8 mouse cellular contexts compared by ENCODE assay signal in the genomic region with DNA sequence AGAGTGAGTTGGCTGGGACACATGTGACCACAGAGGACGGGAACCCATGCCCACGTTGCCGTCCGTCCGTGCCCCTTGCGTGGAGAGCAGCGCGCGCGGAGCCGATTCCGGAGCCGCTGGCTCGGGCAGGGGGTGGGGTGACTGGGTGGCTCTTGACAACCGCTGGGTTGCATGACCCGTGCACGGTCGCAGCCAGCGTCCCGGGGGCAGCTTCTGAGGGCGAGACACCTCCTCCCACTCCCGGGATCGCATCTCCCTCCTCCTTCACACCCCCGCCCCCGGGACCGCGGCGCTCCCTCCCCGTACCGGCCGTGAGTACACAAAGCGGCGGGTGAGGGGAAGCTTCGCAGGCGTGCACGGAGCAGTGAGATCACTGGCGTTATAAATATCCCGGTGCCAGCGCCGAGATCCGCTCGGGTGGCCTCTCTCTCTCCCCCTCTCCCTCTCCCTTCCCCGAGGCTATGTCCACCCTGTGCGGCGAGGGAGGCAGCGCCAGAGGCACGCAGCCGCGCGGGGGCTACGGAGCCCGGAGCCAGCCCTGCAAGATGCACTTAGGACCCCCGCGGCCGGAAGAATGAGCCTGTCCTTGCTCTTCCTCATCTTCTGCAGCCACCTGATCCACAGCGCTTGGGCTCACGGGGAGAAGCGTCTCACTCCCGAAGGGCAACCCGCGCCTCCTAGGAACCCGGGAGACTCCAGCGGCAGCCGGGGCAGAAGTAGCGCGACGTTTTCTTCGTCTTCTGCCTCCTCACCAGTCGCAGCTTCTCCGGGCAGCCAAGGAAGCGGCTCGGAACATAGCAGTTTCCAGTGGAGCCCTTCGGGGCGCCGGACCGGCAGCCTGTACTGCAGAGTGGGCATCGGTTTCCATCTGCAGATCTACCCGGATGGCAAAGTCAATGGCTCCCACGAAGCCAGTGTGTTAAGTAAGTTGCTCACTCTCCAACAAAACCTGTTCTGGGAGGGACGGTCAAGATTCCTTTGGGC. TPM values are rescaled to one million over a fixed set of nuclear protein-coding genes. Genes with fewer than 3 reads are reported as not detected.
DNase-seq lines count a peak whose midpoint lies in the region; ATAC-seq and TF ChIP-seq lines count a peak whose summit lies in the region.

A gene (plus strand): TSS at position 347 of the 984 bp plus-strand sequence.

- H3K9ac ChIP-seq in liver, postnatal 0 days (replicated peaks), result no peak within 1 kb of the TSS

- peaks cover 44% of the 10 kb centered on the region for H3K27me3 ChIP-seq in megakaryocyte, embryonic 14.5 days (replicated peaks)
- peaks cover 44% of the 10 kb centered on the region for H3K27me3 ChIP-seq in liver, postnatal 0 days (ENCODE audit: insufficient read depth, low read length)

- TF ChIP-seq CTCF in liver, postnatal 0 days (IDR thresholded peaks at IDR 0.05; ENCODE audit: low read depth), result no peak

- H3K4me3 ChIP-seq in megakaryocyte, embryonic 14.5 days (replicated peaks), result peak within 1 kb of the TSS; percentile 69
- H3K4me3 ChIP-seq in liver, postnatal 0 days (ENCODE audit: low read depth, low read length), result peak within 1 kb of the TSS; percentile 39

- no peaks in the 10 kb centered on the region for H3K9me3 ChIP-seq in megakaryocyte, embryonic 14.5 days
- no peaks in the 10 kb centered on the region for H3K9me3 ChIP-seq in liver, postnatal 0 days (ENCODE audit: low read length)

- under 1% methylated on average over 72 of the region's 80 CpGs for WGBS in liver, postnatal 0 days (ENCODE audit: insufficient replicate concordance)

- H3K4me1 ChIP-seq in megakaryocyte, embryonic 14.5 days, result peaks cover 8% of the 10 kb centered on the region; the same call in 1 of the 2 replicates
- no peaks in the 10 kb centered on the region for H3K4me1 ChIP-seq in liver, postnatal 0 days (ENCODE audit: insufficient read depth)

- ATAC-seq in megakaryocyte, adult 5-6 weeks (ENCODE audit: poor library complexity, severe bottlenecking), result no peak
- ATAC-seq in common myeloid progenitor, adult 5-6 weeks (replicated peaks; ENCODE audit: low read depth, poor library complexity, severe bottlenecking), result peak; percentile 42; the same call in 1 of the 2 replicates
- peak; percentile 52 for ATAC-seq in granulocyte monocyte progenitor cell, adult 5-6 weeks (replicated peaks; ENCODE audit: poor library complexity, severe bottlenecking)
- no peak for ATAC-seq in liver, postnatal 0 days

- no peak within 1 kb of the TSS for H3K27ac ChIP-seq in liver, postnatal 0 days (ENCODE audit: low read depth)

- DNase-seq in kidney, postnatal 14 days, result peak; percentile 18
- DNase-seq in liver, postnatal 0 days, result peak; percentile 18
- peak; percentile 46 to 50 for DNase-seq in right cerebral cortex, postnatal 10 days (ENCODE audit: low spot score in 2 of 2)
- no peak for DNase-seq in adipocyte (ENCODE audit: low spot score)

- H3K36me3 ChIP-seq in megakaryocyte, embryonic 14.5 days (replicated peaks; ENCODE audit: low read length), result no peaks in the 10 kb centered on the region
- no peaks in the 10 kb centered on the region for H3K36me3 ChIP-seq in liver, postnatal 0 days (replicated peaks; ENCODE audit: insufficient read depth, low read length)

- peak within 1 kb of the TSS; percentile 69 for H3K4me2 ChIP-seq in liver, postnatal 0 days (ENCODE audit: low read depth, low read length)

- TF ChIP-seq EP300 in liver, postnatal 0 days (IDR thresholded peaks at IDR 0.05; ENCODE audit: low read depth), result no peak

RNA-seq across cellular contexts. Expression of the gene that starts here (rescaled TPM):
- polyA plus RNA-seq in megakaryocyte, embryonic 14.5 days (2012; ENCODE audit: insufficient read depth, low replicate concordance), result not detected in 2 replicates
- total RNA-seq in megakaryocyte, adult 5-6 weeks (2015), result not detected in 2 replicates
- not detected in 2 replicates for total RNA-seq in megakaryocyte, adult 5-6 weeks (2017)
- not detected in 2 replicates for total RNA-seq in common myeloid progenitor, adult 5-6 weeks (2017)
- total RNA-seq in granulocyte monocyte progenitor cell, adult 5-6 weeks (2014; fragmentation: Nextera tagmentation), result not detected in 2 replicates
- total RNA-seq in granulocyte monocyte progenitor cell, adult 5-6 weeks (2017), result not detected in 2 replicates
- not detected in 2 replicates for polyA plus RNA-seq in liver, postnatal 0 days (2015; fragmentation: Nextera tagmentation; extraction: Ambion mirVana)

Comparison
In these comparisons a context has a peak if more than half of its experiments do, and no peak if none do; other contexts are left out.
1. Peak in ATAC-seq in common myeloid progenitor, adult 5-6 weeks; RNA of the gene not detected or under 1 TPM.
2. Peak in ATAC-seq in granulocyte monocyte progenitor cell, adult 5-6 weeks; RNA of the gene not detected or under 1 TPM.
3. Peak in DNase-seq, H3K4me3 ChIP-seq and H3K4me2 ChIP-seq in liver, postnatal 0 days; RNA of the gene not detected or under 1 TPM.